Mouse (Mus musculus): Measurements from ENCODE around the gene Cyp11a1.

DNA sequence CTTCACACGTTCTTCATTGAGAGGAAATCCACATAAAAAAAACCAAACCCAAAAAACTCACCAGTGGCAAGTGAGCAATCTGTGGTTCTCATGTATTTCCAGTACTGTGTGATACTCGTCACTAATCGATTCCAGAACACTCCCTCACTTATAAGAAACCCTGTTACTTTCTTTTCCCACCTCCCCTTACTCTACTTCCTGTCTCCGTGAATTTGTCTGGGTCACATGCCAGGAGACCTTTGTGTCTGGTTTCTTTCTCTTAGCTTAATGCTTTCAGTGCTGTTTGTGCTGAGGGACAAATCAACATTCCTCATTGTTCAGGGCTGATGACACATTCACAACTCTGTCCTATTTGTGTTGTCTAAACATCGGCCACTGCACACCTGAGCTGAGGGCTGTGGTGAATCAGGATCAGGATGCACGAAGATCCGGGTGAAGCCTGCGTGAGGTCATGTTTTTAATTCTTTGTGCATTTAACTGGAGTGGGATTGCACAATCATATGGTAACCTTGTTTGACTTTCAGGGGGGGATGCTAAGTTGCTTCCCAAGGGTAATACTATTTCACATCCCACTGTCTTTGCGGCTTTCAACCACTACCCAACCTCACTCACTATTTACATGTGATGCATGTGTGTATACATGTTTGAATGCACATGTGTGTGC is 33.3 kb upstream of the Cyp11a1 start:
- TF ChIP-seq CTCF (IDR thresholded peaks at IDR 0.05; ENCODE audit: extremely low read depth, insufficient read depth, insufficient read length, insufficient replicate concordance) (no peak), POLR2A (IDR thresholded peaks at IDR 0.05; ENCODE audit: low read depth, low read length) (no peak)
